Comparison of ENCODE assay signal across 15 mouse cellular contexts in the genomic region with DNA sequence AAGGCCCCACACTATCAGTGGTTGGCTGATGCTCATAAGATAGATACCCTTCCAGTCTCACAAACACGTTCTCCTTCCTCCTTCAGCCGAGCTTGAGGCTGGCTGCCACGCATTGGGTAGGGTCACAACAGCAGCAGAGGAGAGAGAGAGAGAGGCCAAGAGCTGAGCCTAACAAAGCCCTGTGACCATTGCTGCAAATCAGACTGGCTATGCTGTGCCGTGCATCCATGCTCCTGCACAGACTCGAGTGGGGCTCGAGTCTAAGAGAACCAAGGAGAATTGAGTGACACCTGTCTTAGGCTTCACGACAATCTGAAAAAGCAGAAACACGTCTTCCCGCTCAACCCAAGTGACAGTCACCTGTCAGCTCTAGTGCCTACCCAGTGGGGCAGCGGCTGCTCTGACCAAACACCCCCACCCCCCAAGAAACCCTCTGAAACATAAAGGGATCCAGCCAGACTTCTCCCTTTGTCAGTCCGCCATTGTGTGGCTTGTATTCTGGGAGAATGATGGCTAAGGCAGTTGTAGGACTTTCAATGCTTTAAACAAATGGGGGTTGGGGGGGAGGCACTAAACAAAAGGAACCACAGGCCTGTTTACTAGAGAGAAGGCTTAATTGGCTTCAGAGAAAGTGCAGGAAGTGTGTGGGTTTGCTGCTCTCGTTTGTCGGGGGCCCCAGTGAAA.
DNase-seq lines count a peak whose midpoint lies in the region; ATAC-seq and TF ChIP-seq lines count a peak whose summit lies in the region.
"Had no signal": no experiment of that assay in that cellular context is flagged by ENCODE, and none has a peak within 500 bp of the region (broad histone marks: within the 10 kb centered on the region; RNA-seq: fewer than 3 reads in every experiment).

No protein-coding gene starts in this region.

- H3K4me2 ChIP-seq in midbrain, postnatal 0 days (ENCODE audit: low read depth, low read length, poor library complexity, severe bottlenecking) = no peak overlapping the region
- H3K4me2 ChIP-seq in neural tube, embryonic 13.5 days = no peak overlapping the region
- H3K4me2 ChIP-seq: embryonic facial prominence, embryonic 12.5 days; heart, embryonic 15.5 days had no signal

- 24% methylated on average over 13 of the region's 13 CpGs for WGBS in midbrain, embryonic 10.5 days
- 33% methylated on average over 13 of the region's 13 CpGs for WGBS in midbrain, postnatal 0 days
- WGBS in neural tube, embryonic 13.5 days = 18% methylated on average over 13 of the region's 13 CpGs

- H3K36me3 ChIP-seq in midbrain, embryonic 10.5 days = no peaks in the 10 kb centered on the region
- no peaks in the 10 kb centered on the region for H3K36me3 ChIP-seq in midbrain, postnatal 0 days (ENCODE audit: insufficient read depth, low read length)
- no peaks in the 10 kb centered on the region for H3K36me3 ChIP-seq in neural tube, embryonic 13.5 days
- H3K36me3 ChIP-seq: embryonic facial prominence, embryonic 12.5 days; heart, embryonic 15.5 days had no signal

- DNase-seq in midbrain, embryonic 10.5 days (ENCODE audit: low spot score) = peak; percentile 71
- DNase-seq in midbrain, postnatal 0 days (ENCODE audit: low spot score) = no peak
- DNase-seq in Muller cell, postnatal 12 days (ENCODE audit: inconsistent ontology term) = peak; percentile 37
- DNase-seq in embryo, embryonic 11 days = peak; percentile 72
- DNase-seq in yolk sac, embryonic 10.5 days (ENCODE audit: low spot score) = no peak
- DNase-seq in adrenal gland, postnatal 10 days = no peak
- no peak for DNase-seq in left cerebral cortex, adult 9 months (ENCODE audit: low spot score in 2 of 2)
- DNase-seq: adrenal gland, postnatal 36 days; cerebellum, adult 11-12 months; gastrocnemius, postnatal 36 days; kidney, postnatal 10 days; lung, postnatal 4 days had no signal

- no peak for ATAC-seq in midbrain, postnatal 0 days (ENCODE audit: low FRiP score)
- 0 out of 2 replicates have a peak, but pooled peaks have one; percentile 23 for ATAC-seq in neural tube, embryonic 13.5 days (ENCODE audit: low read depth)

- H3K9me3 ChIP-seq in midbrain, embryonic 10.5 days (replicated peaks) = no peaks in the 10 kb centered on the region
- no peaks in the 10 kb centered on the region for H3K9me3 ChIP-seq in midbrain, postnatal 0 days (ENCODE audit: low read length)
- H3K9me3 ChIP-seq in neural tube, embryonic 13.5 days = no peaks in the 10 kb centered on the region
- H3K9me3 ChIP-seq: embryonic facial prominence, embryonic 12.5 days; heart, embryonic 15.5 days had no signal

- H3K27me3 ChIP-seq in midbrain, embryonic 10.5 days (ENCODE audit: low read depth, poor library complexity, severe bottlenecking) = peaks cover 42% of the 10 kb centered on the region
- H3K27me3 ChIP-seq in midbrain, postnatal 0 days (ENCODE audit: insufficient read depth, low read length) = no peaks in the 10 kb centered on the region
- no peaks in the 10 kb centered on the region for H3K27me3 ChIP-seq in neural tube, embryonic 13.5 days
- H3K27me3 ChIP-seq: embryonic facial prominence, embryonic 12.5 days; heart, embryonic 15.5 days had no signal

- no peak for TF ChIP-seq CTCF in midbrain, postnatal 0 days (IDR thresholded peaks at IDR 0.05)

- H3K27ac ChIP-seq in midbrain, embryonic 10.5 days (replicated peaks) = peak overlapping the region; percentile 81
- no peak overlapping the region for H3K27ac ChIP-seq in midbrain, postnatal 0 days (ENCODE audit: low read depth, low read length)
- no peak overlapping the region for H3K27ac ChIP-seq in neural tube, embryonic 13.5 days (replicated peaks)
- H3K27ac ChIP-seq: embryonic facial prominence, embryonic 12.5 days; heart, embryonic 15.5 days had no signal

- peak overlapping the region; percentile 21; the same call in 1 of the 2 replicates for H3K4me3 ChIP-seq in midbrain, embryonic 10.5 days
- no peak overlapping the region for H3K4me3 ChIP-seq in midbrain, postnatal 0 days (ENCODE audit: low read depth, low read length)
- H3K4me3 ChIP-seq in neural tube, embryonic 13.5 days = no peak overlapping the region
- H3K4me3 ChIP-seq: embryonic facial prominence, embryonic 12.5 days; heart, embryonic 15.5 days had no signal

- H3K9ac ChIP-seq in midbrain, postnatal 0 days (replicated peaks; ENCODE audit: low read length, poor library complexity, severe bottlenecking) = no peak overlapping the region
- H3K9ac ChIP-seq in neural tube, embryonic 13.5 days = no peak overlapping the region
- H3K9ac ChIP-seq: embryonic facial prominence, embryonic 12.5 days; heart, embryonic 15.5 days had no signal

- H3K4me1 ChIP-seq in midbrain, embryonic 10.5 days = peaks cover 36% of the 10 kb centered on the region
- 0 out of 2 replicates have a peak, but pooled peaks cover 2% of the 10 kb centered on the region for H3K4me1 ChIP-seq in midbrain, postnatal 0 days (ENCODE audit: insufficient read depth, low read length)
- H3K4me1 ChIP-seq in neural tube, embryonic 13.5 days (replicated peaks) = peaks cover 17% of the 10 kb centered on the region
- H3K4me1 ChIP-seq: embryonic facial prominence, embryonic 12.5 days had no signal

Comparison
In these comparisons a context has a peak if more than half of its experiments do, and no peak if none do; other contexts are left out.
1. DNase-seq: peak in midbrain, embryonic 10.5 days (single experiment), Muller cell, postnatal 12 days (single experiment) and embryo, embryonic 11 days (single experiment); none in midbrain, postnatal 0 days (single experiment), yolk sac, embryonic 10.5 days (single experiment), adrenal gland, postnatal 10 days (single experiment) and left cerebral cortex, adult 9 months (0 of 2).